Mouse (Mus musculus) liver, embryonic 15.5 days (tissue): ENCODE measurements around the gene Coro7. TPM values are rescaled to one million over a fixed set of nuclear protein-coding genes. Genes with fewer than 3 reads are reported as not detected.
"Not testable (repeated sequence)": the region's sequence is repeated elsewhere in the genome, so short reads cannot be mapped to it uniquely, and the experiment has no call there.

Source experiments
- ATAC-seq: fragments of 200-750 bp; cut with Nextera tagmentation; 2 replicates; pipeline ENCODE4 v1.8.0; 2017; ENCODE audit warnings: moderate number of reproducible peaks, mild to moderate bottlenecking, moderate library complexity; ENCODE audit not compliant: insufficient read depth
- H3K27ac ChIP-seq: fragments of 300-500 bp; sonication (generic); replicated peaks from 2 replicates; pipeline ENCODE4 v1.5.1; 2015; ENCODE audit warnings: mild to moderate bottlenecking, inconsistent platforms
- H3K27me3 ChIP-seq: fragments of 300-500 bp; sonication (generic); 2 replicates; pipeline ENCODE4 v1.6.1; 2015; ENCODE audit warnings: mild to moderate bottlenecking, inconsistent platforms
- H3K36me3 ChIP-seq: fragments of 300-500 bp; sonication (generic); replicated peaks from 2 replicates; pipeline ENCODE4 v1.6.1; 2015; ENCODE audit warnings: moderate library complexity, mild to moderate bottlenecking, inconsistent platforms
- H3K4me1 ChIP-seq: fragments of 300-500 bp; sonication (generic); replicated peaks from 2 replicates; pipeline ENCODE4 v1.6.1; 2015; ENCODE audit warnings: inconsistent platforms
- H3K4me2 ChIP-seq: fragments of 300-500 bp; sonication (generic); 2 replicates; pipeline ENCODE4 v1.6.1; 2015; ENCODE audit warnings: moderate library complexity, mild to moderate bottlenecking, inconsistent platforms
- H3K4me3 ChIP-seq: fragments of 300-500 bp; sonication (generic); replicated peaks from 2 replicates; pipeline ENCODE4 v1.5.1; 2015; ENCODE audit warnings: mild to moderate bottlenecking, inconsistent platforms
- H3K9ac ChIP-seq: fragments of 300-500 bp; sonication (generic); 2 replicates; pipeline ENCODE4 v1.6.1; 2015; ENCODE audit warnings: moderate library complexity, mild to moderate bottlenecking, inconsistent platforms
- H3K9me3 ChIP-seq: fragments of 300-500 bp; sonication (generic); replicated peaks from 2 replicates; pipeline ENCODE4 v1.6.1; 2016; ENCODE audit warnings: inconsistent platforms
- WGBS: fragments of 180-500 bp; shearing (Covaris S2); methylation state at CpG from one replicate; pipeline ENCODE4 v1.1.7; 2015; ENCODE audit warnings: mixed read lengths; ENCODE audit not compliant: insufficient replicate concordance; 5-methylcytosine and 5-hydroxymethylcytosine counted together
- polyA plus RNA-seq: library from polyadenylated mRNA; unstranded; fragments of >200 nt; fragmentation: Nextera tagmentation; extraction: Ambion mirVana; gene quantifications from 2 replicates; pipeline ENCODE4 v1.2.1, GENCODE M21; 2015

Gene Coro7
- polyA plus RNA-seq, 1 experiment from 2014 or later: 10.5 TPM

- not testable (repeated sequence) for H3K9me3 ChIP-seq, H3K27ac ChIP-seq, H3K9ac ChIP-seq, H3K4me3 ChIP-seq, ATAC-seq, H3K4me2 ChIP-seq, H3K27me3 ChIP-seq
- H3K4me1 ChIP-seq: peaks cover 63% of the 10 kb centered on the region
- 66% methylated on average over 3 of the region's 3 CpGs for WGBS
- H3K36me3 ChIP-seq: peaks cover 11% of the 10 kb centered on the region
Measured at GRCm38 (mm10) chr16:4680922-4681455, 1.4 kb upstream of the Coro7 start.

GRCm38 (mm10) chr16:4678080-4678479, 1.5 kb downstream of the Coro7 start:
- 59% methylated on average over 5 of the region's 5 CpGs for WGBS
- peak overlapping the region; percentile 59; the same call in 1 of the 2 replicates for H3K27ac ChIP-seq
- H3K4me1 ChIP-seq: peaks cover 63% of the 10 kb centered on the region

GRCm38 (mm10) chr16:4676836-4677235, 2.7 kb downstream of the Coro7 start:
- Histone ChIP-seq H3K4me2 (no peak overlapping the region), H3K4me1 (peaks cover 52% of the 10 kb centered on the region), H3K27me3 (no peaks in the 10 kb centered on the region), H3K36me3 (peaks cover 29% of the 10 kb centered on the region), H3K9ac (no peak overlapping the region), H3K9me3 (no peaks in the 10 kb centered on the region), H3K27ac (no peak overlapping the region), H3K4me3 (no peak overlapping the region)
- ATAC-seq: no peak
- 80% methylated on average over 5 of the region's 5 CpGs for WGBS

More at GRCm38 (mm10) chr16:4678080-4678479, 1.5 kb downstream of the Coro7 start:
- Histone ChIP-seq H3K27me3 (no peaks in the 10 kb centered on the region), H3K4me2 (peak overlapping the region; percentile 98), H3K36me3 (peaks cover 29% of the 10 kb centered on the region), H3K9me3 (no peaks in the 10 kb centered on the region), H3K4me3 (peak overlapping the region; percentile 74), H3K9ac (no peak overlapping the region)
- no peak for ATAC-seq

- Histone ChIP-seq H3K27ac (no peak overlapping the region), H3K4me2 (peak overlapping the region; percentile 11), H3K4me1 (peaks cover 43% of the 10 kb centered on the region), H3K27me3 (no peaks in the 10 kb centered on the region), H3K36me3 (peaks cover 37% of the 10 kb centered on the region), H3K9ac (no peak overlapping the region), H3K4me3 (no peak overlapping the region), H3K9me3 (no peaks in the 10 kb centered on the region)
- ATAC-seq: no peak
- 22% methylated on average over 4 of the region's 4 CpGs for WGBS
Measured at GRCm38 (mm10) chr16:4674091-4674490, 5.5 kb downstream of the Coro7 start.

GRCm38 (mm10) chr16:4670317-4670716, 9.3 kb downstream of the Coro7 start:
- no peak overlapping the region for H3K4me2 ChIP-seq
- ATAC-seq: no peak
- WGBS: 52% methylated on average over 5 of the region's 5 CpGs
- no peak overlapping the region for H3K9ac ChIP-seq
- H3K27ac ChIP-seq: no peak overlapping the region
- H3K4me1 ChIP-seq: peaks cover 22% of the 10 kb centered on the region
- H3K36me3 ChIP-seq: peaks cover 50% of the 10 kb centered on the region
- no peaks in the 10 kb centered on the region for H3K9me3 ChIP-seq
- no peak overlapping the region for H3K4me3 ChIP-seq
- H3K27me3 ChIP-seq: no peaks in the 10 kb centered on the region

GRCm38 (mm10) chr16:4667190-4667808, 12.3 kb downstream of the Coro7 start:
- H3K4me3 ChIP-seq: no peak overlapping the region
- peak; percentile 60 for ATAC-seq
- no peaks in the 10 kb centered on the region for H3K9me3 ChIP-seq
- WGBS: 15% methylated on average over 3 of the region's 3 CpGs
- H3K4me2 ChIP-seq: no peak overlapping the region
- H3K27ac ChIP-seq: no peak overlapping the region
- H3K9ac ChIP-seq: no peak overlapping the region
- H3K27me3 ChIP-seq: no peaks in the 10 kb centered on the region
- H3K36me3 ChIP-seq: peaks cover 54% of the 10 kb centered on the region
- H3K4me1 ChIP-seq: 0 out of 2 replicates have a peak, but pooled peaks cover 6% of the 10 kb centered on the region

- 80% methylated on average over 2 of the region's 2 CpGs for WGBS
- ATAC-seq: no peak
- H3K9ac ChIP-seq: no peak overlapping the region
- H3K27me3 ChIP-seq: no peaks in the 10 kb centered on the region
- 0 out of 2 replicates have a peak, but pooled peaks cover 6% of the 10 kb centered on the region for H3K4me1 ChIP-seq
- H3K4me2 ChIP-seq: no peak overlapping the region
- H3K9me3 ChIP-seq: no peaks in the 10 kb centered on the region
- H3K36me3 ChIP-seq: peaks cover 61% of the 10 kb centered on the region
- no peak overlapping the region for H3K27ac ChIP-seq
- H3K4me3 ChIP-seq: no peak overlapping the region
Measured at GRCm38 (mm10) chr16:4665726-4666125, 13.9 kb downstream of the Coro7 start.

GRCm38 (mm10) chr16:4663806-4664205, 15.8 kb downstream of the Coro7 start:
- 0 out of 2 replicates have a peak, but pooled peaks cover 3% of the 10 kb centered on the region for H3K4me1 ChIP-seq
- H3K4me2 ChIP-seq: no peak overlapping the region
- WGBS: 70% methylated on average over 2 of the region's 2 CpGs
- no peaks in the 10 kb centered on the region for H3K9me3 ChIP-seq
- H3K27me3 ChIP-seq: no peaks in the 10 kb centered on the region
- peaks cover 57% of the 10 kb centered on the region for H3K36me3 ChIP-seq
- no peak for ATAC-seq
- no peak overlapping the region for H3K27ac ChIP-seq
- H3K4me3 ChIP-seq: no peak overlapping the region
- H3K9ac ChIP-seq: no peak overlapping the region

- WGBS: 59% methylated on average over 2 of the region's 2 CpGs
- H3K27ac ChIP-seq: no peak overlapping the region
- ATAC-seq: no peak
- H3K4me1 ChIP-seq: 0 out of 2 replicates have a peak, but pooled peaks cover 5% of the 10 kb centered on the region
- no peak overlapping the region for H3K4me3 ChIP-seq
- no peak overlapping the region for H3K4me2 ChIP-seq
- no peaks in the 10 kb centered on the region for H3K9me3 ChIP-seq
- H3K27me3 ChIP-seq: no peaks in the 10 kb centered on the region
- H3K36me3 ChIP-seq: peaks cover 38% of the 10 kb centered on the region
- no peak overlapping the region for H3K9ac ChIP-seq
Measured at GRCm38 (mm10) chr16:4661605-4662004, 18.0 kb downstream of the Coro7 start.

- Histone ChIP-seq H3K36me3 (peaks cover 29% of the 10 kb centered on the region), H3K4me3 (no peak overlapping the region), H3K27ac (no peak overlapping the region), H3K9me3 (no peaks in the 10 kb centered on the region), H3K4me1 (peaks cover 20% of the 10 kb centered on the region), H3K9ac (no peak overlapping the region), H3K4me2 (no peak overlapping the region), H3K27me3 (no peaks in the 10 kb centered on the region)
- WGBS: 61% methylated on average over 2 of the region's 2 CpGs
- ATAC-seq: no peak
Measured at GRCm38 (mm10) chr16:4659326-4659725, 20.3 kb downstream of the Coro7 start.

- no peaks in the 10 kb centered on the region for H3K9me3 ChIP-seq
- 49% methylated on average over 11 of the region's 11 CpGs for WGBS
- H3K4me1 ChIP-seq: peaks cover 20% of the 10 kb centered on the region
- no peak for ATAC-seq
- no peak overlapping the region for H3K9ac ChIP-seq
- no peak overlapping the region for H3K4me3 ChIP-seq
- H3K27ac ChIP-seq: no peak overlapping the region
- H3K4me2 ChIP-seq: no peak overlapping the region
- H3K36me3 ChIP-seq: peaks cover 27% of the 10 kb centered on the region; the same call in 1 of the 2 replicates
- no peaks in the 10 kb centered on the region for H3K27me3 ChIP-seq
Measured at GRCm38 (mm10) chr16:4658781-4659245, 20.8 kb downstream of the Coro7 start.
